Mouse (Mus musculus): ENCODE measurements around the gene Dgkg.

Dgkg gene

DNA sequence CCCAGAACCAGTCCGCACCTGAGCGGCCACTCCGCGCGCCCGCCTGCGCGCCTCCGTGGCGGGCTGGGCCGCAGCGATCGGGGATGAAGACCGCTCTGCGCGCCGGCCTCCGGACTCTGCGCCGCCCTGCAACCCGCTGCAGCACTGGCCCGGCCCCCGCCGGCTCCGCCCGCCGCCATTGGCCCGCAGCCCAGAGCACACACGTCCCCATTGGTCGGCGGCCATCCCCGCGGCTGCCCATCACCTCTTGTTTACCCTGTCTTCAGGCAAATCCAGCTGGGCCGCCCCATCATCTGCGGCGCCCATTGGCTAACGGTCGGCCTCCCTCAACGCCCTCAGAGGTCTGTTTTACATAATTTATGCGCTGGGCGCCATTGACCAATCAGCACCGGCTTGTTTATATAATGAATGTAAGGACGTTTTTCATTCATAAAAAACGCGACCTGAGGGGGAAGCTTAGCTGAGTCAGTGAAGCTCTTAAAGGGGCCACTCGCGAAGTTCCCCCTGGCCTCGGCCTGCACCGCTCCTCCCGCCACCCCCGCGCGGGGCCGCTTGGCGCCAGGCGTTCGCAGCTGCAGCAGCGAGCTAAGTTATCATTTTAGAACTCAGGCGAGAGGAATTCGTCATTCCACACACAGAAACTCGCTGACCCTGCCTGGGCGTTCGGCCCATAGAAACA is 217.4 kb downstream of the Dgkg start, which contains the start of gene Etv5:
TSS of gene Etv5 (minus strand) at position 221 of the 679 bp plus-strand sequence.
- CTCF ChIA-PET, result interaction anchor here (0.7 to 1.1 kb wide), 3 partner anchors 47 to 1899 kb away, joined by 3 read pairs; no protein-coding TSS in a partner anchor

DNA sequence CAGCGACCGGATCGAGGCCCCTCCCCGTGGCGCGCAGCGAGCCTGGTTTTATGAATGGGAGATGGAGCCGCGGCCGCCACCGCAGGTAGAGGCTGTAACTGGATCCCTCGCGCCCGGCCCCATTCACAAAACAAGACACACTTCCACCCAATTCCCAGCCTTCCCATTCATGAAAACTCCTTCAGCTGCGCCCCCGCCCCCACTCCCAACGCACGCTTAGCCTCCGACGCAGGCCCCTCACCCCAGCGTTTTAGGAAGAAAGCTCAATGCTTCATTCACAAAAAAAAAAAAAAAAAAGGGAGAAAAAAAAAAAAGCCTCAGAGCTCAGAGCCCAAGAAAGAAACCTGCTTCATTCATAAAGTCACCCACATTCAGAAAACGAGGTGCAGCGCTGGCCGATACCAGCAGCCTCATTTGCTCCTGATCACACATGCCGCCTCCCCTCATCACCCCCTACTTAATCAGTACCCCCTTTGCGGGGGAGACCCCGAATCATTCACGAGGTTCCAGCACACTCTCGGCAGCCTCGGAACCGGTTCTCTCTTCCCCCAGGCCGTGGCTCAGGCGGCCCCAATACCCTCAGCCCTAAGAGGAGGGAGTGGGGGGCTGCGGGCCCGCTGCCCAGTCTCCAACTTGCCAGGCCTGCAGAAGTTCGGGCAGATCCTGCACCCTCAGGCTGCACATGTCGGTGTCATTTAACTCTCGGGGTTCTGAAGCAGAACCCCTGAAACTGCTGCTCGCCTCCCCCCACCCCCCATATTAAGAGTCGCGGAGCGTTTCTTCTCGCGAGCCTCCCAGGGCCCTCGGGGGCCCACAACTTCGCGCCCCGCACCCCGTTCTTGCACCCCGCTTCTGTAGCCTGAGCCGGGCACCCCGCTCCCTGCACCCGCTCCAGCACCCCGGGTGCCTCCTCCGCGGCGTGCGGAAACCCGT is 218.3 kb downstream of the Dgkg start:
- CTCF ChIA-PET, result interaction anchor here (0.6 kb wide), 3 partner anchors 18 to 106 kb away, joined by 3 to 8 read pairs (median 7); no protein-coding TSS in a partner anchor

DNA sequence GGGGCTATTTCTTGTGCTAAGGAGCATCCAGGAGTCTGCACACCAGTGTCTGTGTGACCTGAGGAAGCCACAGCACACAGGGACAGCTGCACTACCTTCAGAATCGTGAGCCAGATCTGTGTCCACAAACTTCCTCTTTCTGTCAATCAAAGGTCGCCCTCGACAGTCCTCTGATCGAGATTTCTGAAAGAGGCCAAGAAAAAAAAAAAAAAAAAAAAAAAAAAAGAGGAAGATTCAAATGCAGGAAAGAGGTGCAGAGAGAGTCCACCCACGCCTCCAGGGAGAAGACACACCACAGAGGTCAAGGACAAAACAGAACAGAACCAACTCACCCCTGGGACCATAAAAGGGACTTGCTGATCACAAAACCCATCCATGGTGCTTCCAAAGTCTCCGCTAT is 220.9 kb downstream of the Dgkg start:
- CTCF ChIA-PET, result no interaction called here

DNA sequence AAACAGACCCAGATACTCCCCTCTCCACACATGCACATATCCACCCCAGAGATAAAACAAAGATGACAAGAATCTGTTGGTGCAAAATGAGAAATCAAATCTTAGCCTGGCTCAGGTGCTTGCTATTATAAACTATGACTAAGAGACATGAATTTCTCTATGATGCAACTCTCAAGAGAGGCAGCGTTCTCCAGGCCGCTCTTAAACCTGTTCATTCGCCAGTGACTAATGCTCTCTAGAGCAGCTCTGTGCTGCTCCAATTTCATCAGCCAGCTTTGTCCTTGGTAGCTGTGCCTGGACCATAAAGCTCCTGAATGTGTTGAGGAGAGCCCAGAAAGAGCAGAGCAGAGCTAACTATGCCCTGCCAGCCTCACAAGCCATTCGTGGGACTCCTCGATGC is 222.5 kb downstream of the Dgkg start:
- CTCF ChIA-PET, result no interaction called here

DNA sequence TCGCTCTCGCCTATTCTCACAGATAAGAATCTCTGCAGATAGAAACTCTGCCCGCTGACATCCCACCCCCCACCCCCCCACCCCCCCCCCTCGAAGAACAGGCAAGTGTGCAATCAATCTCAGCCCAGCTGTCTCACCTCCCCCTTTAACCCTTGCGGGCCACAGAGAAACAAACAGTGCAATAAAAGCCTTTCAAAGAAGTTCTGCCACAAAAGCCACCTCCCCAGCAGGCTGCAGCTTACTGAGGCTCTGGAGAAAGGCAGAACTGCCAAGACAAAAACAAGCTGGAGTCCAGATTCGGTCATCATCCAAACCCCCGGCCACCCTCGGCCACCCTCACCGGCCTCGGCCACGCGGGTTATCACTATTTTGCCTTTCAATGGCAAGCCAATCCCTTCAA is 223.1 kb downstream of the Dgkg start:
- CTCF ChIA-PET, result no interaction called here

DNA sequence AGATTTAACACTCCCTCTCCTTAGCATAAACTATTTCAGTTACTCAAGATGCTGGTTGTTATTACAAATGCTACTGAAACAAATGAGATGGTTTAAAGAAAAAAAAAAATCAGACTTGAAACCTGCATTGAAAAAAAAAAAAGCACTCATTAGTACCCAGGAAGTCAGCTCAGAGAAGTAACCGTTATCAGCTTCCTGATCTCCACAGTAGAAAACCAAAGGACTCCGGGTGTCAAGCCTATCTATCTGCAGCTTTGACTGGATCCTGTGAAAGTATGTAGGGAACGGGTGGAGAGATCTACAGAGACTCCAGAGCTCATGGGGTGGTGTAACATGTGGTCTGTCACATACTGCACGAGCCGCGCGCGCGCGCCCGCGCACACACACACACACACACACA is 225.2 kb downstream of the Dgkg start:
- CTCF ChIA-PET, result interaction anchor here (0.6 kb wide), 2 partner anchors 425 to 1080 kb away, joined by 3 read pairs; no protein-coding TSS in a partner anchor

DNA sequence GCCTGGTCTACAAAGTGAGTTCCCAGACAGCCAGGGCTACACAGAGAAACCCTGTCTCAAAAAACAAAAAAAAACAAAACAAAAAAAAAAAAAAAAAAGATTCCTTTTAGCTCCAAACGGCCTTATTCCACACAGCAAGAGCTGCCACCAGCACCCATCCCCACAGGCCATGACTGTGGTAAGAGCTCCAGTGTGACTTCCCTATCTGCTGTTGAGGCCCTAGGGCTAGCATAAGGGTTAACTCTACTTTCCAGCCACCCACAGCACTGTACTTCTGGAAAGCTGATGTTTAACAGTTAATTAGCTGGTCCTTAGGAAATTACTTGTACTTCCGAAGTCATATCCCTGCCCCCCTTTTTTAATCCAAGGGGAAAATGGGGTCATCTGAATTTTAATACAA is 225.7 kb downstream of the Dgkg start:
- CTCF ChIA-PET, result interaction anchor here (0.6 kb wide), 1 partner anchor 1080 kb away, joined by 3 read pairs; no protein-coding TSS in a partner anchor

DNA sequence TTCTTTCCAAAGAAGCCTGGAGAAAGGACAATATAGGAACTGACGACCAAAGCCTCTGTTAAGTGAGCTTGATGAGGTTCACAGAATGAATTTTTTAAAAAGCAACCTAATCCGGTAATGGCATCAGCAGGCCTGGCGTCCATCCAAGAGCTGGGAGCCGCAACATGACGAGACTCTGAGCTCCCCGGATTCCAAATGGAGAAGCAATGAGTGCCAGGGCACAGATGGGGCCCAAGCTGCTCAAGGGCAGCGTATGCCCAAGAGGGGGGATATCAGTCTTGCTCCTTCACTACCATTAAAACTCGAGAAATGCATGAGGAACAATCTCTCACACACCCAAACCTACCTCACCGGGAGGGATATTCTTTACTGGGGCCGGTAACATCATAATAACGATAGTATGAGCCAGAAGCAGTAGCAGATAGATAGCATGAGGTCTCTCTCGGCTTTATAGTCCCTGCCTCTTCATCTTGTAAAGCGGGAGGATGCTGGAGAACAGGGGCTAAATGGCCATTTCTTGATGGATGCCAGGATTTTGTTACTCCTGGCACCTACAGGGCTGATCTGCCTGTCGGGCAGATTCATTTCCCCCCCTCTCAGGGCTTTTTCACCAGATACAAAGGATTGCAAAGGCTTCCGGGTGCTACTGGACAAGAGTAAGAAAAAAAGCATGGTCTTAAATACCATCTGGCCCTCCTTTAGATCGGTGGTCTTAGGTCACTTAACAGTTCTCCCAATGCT is 226.6 kb downstream of the Dgkg start:
- CTCF ChIA-PET, result interaction anchor here (1.3 kb wide), 1 partner anchor 119 kb away, joined by 4 read pairs; no protein-coding TSS in a partner anchor

DNA sequence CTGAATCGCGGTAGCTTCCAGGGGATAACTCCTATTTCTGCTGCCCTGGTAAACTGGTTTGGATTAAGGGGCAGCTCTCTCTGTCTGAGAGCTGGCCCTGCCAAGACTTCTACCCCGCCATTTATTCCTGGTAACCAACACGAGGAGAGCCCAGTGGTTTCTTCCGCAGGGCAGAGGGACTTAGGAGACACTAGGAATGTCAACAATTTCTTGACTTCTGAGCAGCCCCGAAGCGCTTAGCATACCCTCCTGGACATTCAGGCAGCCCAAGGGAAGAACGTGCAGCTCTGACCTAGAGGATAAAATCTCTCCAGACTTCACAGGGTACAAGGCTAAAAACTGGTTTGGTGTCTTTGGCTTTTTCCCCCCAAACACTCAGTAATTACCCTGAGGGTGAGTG is 227.6 kb downstream of the Dgkg start:
- CTCF ChIA-PET, result interaction anchor here (1.3 kb wide), 1 partner anchor 120 kb away, joined by 4 read pairs; no protein-coding TSS in a partner anchor

DNA sequence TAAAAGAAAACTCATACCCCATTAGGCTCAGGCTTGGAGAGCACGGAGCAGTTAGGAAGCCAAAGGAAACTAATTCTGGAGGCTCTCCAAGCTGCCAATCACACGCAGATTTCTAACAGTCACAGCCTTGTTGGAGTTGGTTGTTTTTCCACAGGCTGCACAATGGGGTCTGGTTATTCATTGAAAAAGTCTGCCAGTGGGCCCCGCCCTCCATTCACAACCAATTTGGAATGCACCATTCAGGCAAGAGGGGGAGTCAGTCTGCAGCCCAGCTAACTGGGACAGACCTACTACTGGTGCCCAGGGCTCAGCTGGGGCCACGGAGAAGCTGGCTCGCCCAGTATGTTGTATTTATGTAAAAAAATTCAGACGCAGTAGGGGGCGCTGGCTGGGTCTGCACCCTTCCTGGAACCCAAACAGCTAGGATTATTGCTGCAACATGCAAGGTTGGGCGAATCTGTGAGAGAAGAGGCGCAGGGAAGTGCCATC is 228.1 kb downstream of the Dgkg start:
- CTCF ChIA-PET, result interaction anchor here (0.6 to 1.3 kb wide), 2 partner anchors 104 to 121 kb away, joined by 4 to 8 read pairs; no protein-coding TSS in a partner anchor

DNA sequence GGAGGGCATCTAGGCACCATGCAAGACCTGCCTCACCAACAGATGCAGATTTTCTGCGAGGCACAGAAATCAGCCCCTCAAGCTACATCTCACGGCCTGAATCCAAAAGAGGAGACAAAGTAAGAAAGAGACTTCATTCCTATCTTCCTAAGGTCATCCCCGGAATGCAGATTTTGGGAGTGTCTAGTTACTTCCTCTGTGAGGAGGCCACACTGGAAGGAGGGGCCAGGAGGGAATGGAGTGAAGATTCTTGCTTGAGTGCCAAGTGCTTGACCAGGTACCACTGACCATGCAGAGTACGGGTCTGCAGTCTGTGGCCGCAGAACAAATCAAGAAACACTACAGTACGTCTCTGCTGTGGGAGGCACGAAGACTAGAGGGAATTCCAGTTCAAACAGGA is 230.2 kb downstream of the Dgkg start:
- CTCF ChIA-PET, result no interaction called here

DNA sequence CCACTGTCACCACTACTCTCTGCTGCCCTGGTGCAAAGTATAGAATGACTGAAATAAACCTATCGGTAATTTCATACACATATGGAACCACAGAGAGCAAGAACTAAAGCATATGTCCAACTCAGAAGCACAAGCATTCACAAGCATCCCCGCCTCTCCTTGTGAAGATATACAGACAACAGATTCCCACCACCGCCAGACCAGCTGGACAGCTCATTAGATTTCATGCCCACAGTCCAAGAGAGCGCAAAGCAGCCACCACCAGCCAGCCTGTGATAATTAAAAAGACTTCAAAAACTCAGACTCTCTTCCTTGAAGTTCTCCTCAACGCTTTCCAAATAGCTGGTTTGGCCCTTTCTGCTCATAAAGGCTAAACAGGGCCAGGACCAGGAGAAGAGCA is 234.8 kb downstream of the Dgkg start:
- CTCF ChIA-PET, result no interaction called here

Measured in spleen, embryonic (tissue).